Mouse (Mus musculus) cerebellum, adult 2 months (tissue): ENCODE data around the gene Arl13a. TPM values are rescaled to one million over a fixed set of nuclear protein-coding genes. Genes with fewer than 3 reads are reported as not detected.
"Not testable (repeated sequence)": the region's sequence is repeated elsewhere in the genome, so short reads cannot be mapped to it uniquely, and the experiment has no call there.

Source experiments
- DNase-seq, 2 experiments: peaks; one replicate each; pipeline ENCODE4 v3.0.0; 2021
- H3K27ac ChIP-seq: fragments of 200-500 bp; 2 replicates; pipeline ENCODE4 v1.5.1; 2012; ENCODE audit warnings: low read length, control low read depth, inconsistent platforms; ENCODE audit not compliant: insufficient read depth
- H3K27me3 ChIP-seq: fragments of 200-500 bp; 2 replicates; pipeline ENCODE4 v1.6.1; 2012; ENCODE audit warnings: inconsistent platforms, mild to moderate bottlenecking, low read length, moderate library complexity; ENCODE audit not compliant: control insufficient read depth, insufficient read depth
- H3K4me1 ChIP-seq: fragments of 200-500 bp; 2 replicates; pipeline ENCODE4 v1.6.1; 2011; ENCODE audit warnings: low read length; ENCODE audit not compliant: control insufficient read depth, insufficient read depth
- H3K4me3 ChIP-seq: fragments of 200-500 bp; replicated peaks from 2 replicates; pipeline ENCODE3; 2011; ENCODE audit warnings: mild to moderate bottlenecking, low read depth, low read length, control low read depth; ENCODE audit not compliant: insufficient read depth
- CTCF ChIP-seq: fragments of 200-500 bp; IDR thresholded peaks from 2 replicates; pipeline ENCODE4 v1.5.1; 2011; ENCODE audit warnings: low read depth, mild to moderate bottlenecking, control low read depth, low read length, moderate library complexity, borderline replicate concordance; ENCODE audit not compliant: insufficient read depth
- POLR2A ChIP-seq: fragments of 200-500 bp; IDR thresholded peaks from 2 replicates; pipeline ENCODE4 v1.6.1; 2011; ENCODE audit warnings: low read length, control low read depth, borderline replicate concordance; ENCODE audit not compliant: insufficient read depth
- WGBS: fragments of 180-500 bp; shearing (Covaris S2); methylation state at CpG from one replicate; pipeline ENCODE4 v1.1.7; 2018; 5-methylcytosine and 5-hydroxymethylcytosine counted together
- polyA plus RNA-seq: library from polyadenylated mRNA; depleted of rRNA; stranded (reverse); fragments of >200 nt; gene quantifications from 2 replicates; pipeline ENCODE4 v1.2.3, GENCODE M21; 2012; rRNA removed

Arl13a gene
- not detected in 2 replicates for polyA plus RNA-seq

DNA sequence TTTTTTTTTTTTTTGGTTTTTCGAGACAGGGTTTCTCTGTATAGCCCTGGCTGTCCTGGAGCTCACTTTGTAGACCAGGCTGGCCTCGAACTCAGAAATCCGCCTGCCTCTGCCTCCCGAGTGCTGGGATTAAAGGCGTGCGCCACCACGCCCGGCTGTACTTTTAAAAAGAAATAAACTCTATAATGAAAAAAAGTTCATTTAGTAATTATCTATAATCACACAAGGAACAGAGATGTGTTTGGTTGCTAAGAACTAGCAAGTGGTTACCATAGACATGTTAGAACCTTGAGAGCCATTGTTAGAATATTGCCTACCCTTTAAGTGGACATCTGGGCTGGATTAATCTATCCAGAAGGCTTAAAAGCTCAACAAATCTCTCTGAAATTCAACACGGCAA, at the start of gene Arl13a:
Gene Arl13a, plus strand, starts transcription at position 301 of the 400 bp plus-strand sequence.
- H3K4me3 ChIP-seq, H3K27me3 ChIP-seq, H3K4me1 ChIP-seq, DNase-seq, H3K27ac ChIP-seq: not testable (repeated sequence)
- 92% methylated on average over 9 of the region's 9 CpGs for WGBS

DNA sequence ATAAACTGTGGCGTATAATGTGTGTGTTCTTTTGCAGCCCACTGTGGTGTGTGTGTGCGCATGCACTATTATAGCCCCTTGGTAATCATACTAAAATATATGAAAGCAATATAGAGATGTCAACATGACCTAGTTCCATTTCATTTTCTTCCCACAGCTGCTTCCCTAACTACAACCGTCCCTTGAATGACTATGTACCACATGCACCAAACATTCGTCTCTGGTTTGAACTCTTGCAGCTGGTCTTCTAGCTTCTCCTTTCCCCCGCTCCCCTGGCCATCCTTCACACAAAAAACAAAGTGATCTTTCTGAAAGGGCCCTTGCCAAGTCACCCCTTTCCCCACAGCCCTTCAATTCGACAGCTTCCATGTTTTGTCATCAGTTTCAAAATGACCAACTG, 47.3 kb upstream of the Arl13a start:
- 77% methylated on average over 6 of the region's 6 CpGs for WGBS
- DNase-seq, result no peak
- H3K27ac ChIP-seq, result no peak overlapping the region
- no peaks in the 10 kb centered on the region for H3K27me3 ChIP-seq
- TF ChIP-seq POLR2A (no peak), CTCF (no peak)
- no peaks in the 10 kb centered on the region for H3K4me1 ChIP-seq
- no peak overlapping the region for H3K4me3 ChIP-seq

- Histone ChIP-seq H3K27me3 (no peaks in the 10 kb centered on the region), H3K4me1 (no peaks in the 10 kb centered on the region), H3K27ac (no peak overlapping the region), H3K4me3 (no peak overlapping the region)
- WGBS, result 79% methylated on average over 1 of the region's 1 CpGs
- TF ChIP-seq CTCF (no peak), POLR2A (no peak)
- no peak for DNase-seq
These were observed 45.8 kb upstream of the Arl13a start for GRCm38 (mm10) chrX:134141551-134141950.

- Histone ChIP-seq H3K4me1 (no peaks in the 10 kb centered on the region), H3K27me3 (no peaks in the 10 kb centered on the region), H3K27ac (no peak overlapping the region), H3K4me3 (no peak overlapping the region)
- WGBS, result 81% methylated on average over 4 of the region's 4 CpGs
- no peak for DNase-seq
- TF ChIP-seq CTCF (no peak), POLR2A (no peak)
These were observed 45.3 kb upstream of the Arl13a start for GRCm38 (mm10) chrX:134141986-134142385.

GRCm38 (mm10) chrX:134158151-134158550, 29.1 kb upstream of the Arl13a start:
- TF ChIP-seq POLR2A, result no peak
- TF ChIP-seq CTCF, result no peak
- 37% methylated on average over 7 of the region's 7 CpGs for WGBS
- H3K4me3 ChIP-seq, result no peak overlapping the region
- no peak for DNase-seq
- no peaks in the 10 kb centered on the region for H3K27me3 ChIP-seq
- no peaks in the 10 kb centered on the region for H3K4me1 ChIP-seq
- H3K27ac ChIP-seq, result no peak overlapping the region

GRCm38 (mm10) chrX:134160442-134160841, 26.9 kb upstream of the Arl13a start:
- WGBS, result 97% methylated on average over 2 of the region's 2 CpGs
- Histone ChIP-seq H3K27me3 (no peaks in the 10 kb centered on the region), H3K27ac (no peak overlapping the region), H3K4me3 (no peak overlapping the region), H3K4me1 (no peaks in the 10 kb centered on the region)
- DNase-seq, result no peak
- no peak for TF ChIP-seq CTCF
- no peak for TF ChIP-seq POLR2A

- no peaks in the 10 kb centered on the region for H3K27me3 ChIP-seq
- peak in 1 of 2 experiments; percentile 21 for DNase-seq
- TF ChIP-seq CTCF (no peak), POLR2A (no peak)
- H3K4me1 ChIP-seq, result no peaks in the 10 kb centered on the region
- WGBS, result 9% methylated on average over 16 of the region's 16 CpGs
- H3K4me3 ChIP-seq, result peak within 1 kb of the TSS; percentile 79
- no peak within 1 kb of the TSS for H3K27ac ChIP-seq
These were observed 25.1 kb upstream of the Arl13a start, which contains the start of gene Xkrx for GRCm38 (mm10) chrX:134162043-134162720. Xkrx (minus strand) TSS chrX:134162076.

GRCm38 (mm10) chrX:134162826-134163225, 24.5 kb upstream of the Arl13a start:
- 11% methylated on average over 11 of the region's 11 CpGs for WGBS
- Histone ChIP-seq H3K4me1 (no peaks in the 10 kb centered on the region), H3K27me3 (no peaks in the 10 kb centered on the region), H3K4me3 (peak overlapping the region; percentile 79), H3K27ac (no peak overlapping the region)
- TF ChIP-seq POLR2A (no peak), CTCF (no peak)
- DNase-seq, result peak in 1 of 2 experiments; percentile 30
